Mouse (Mus musculus): ENCODE results near the gene Olfr1420.

- TF ChIP-seq FLI1 (IDR thresholded peaks at IDR 0.05; ENCODE audit: low read length) = no peak
- no peak for TF ChIP-seq GATA1 (IDR thresholded peaks at IDR 0.05; ENCODE audit: borderline replicate concordance, low read length)
These were observed 33.7 kb upstream of the Olfr1420 start for GRCm38 (mm10) chr19:11852652-11853051.

All from megakaryocyte, embryonic 14.5 days (primary cell).